Comparison of ENCODE assay signal across 10 mouse cellular contexts in the genomic region with DNA sequence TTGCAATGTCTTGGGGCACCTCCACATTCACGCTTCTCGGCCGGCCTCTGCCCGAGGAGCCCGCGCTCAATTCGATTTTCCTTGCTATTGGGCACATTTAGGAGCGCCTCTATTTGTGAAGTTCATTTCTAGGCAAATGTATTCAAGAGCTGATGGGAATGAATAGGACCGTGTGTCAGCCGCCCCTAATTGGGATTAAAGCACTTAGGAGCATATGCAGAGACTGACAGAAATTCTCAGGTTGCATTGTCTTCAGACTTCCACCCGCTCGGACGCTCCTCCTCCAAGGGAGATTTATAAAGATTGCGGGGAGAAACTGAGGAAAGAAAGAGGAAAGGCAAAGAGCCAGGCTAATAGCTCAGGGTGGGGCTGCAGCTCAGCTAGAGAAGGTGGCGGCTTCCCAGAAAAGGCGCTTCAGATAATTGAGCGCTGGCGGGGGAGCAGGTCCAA. TPM values are rescaled to one million over a fixed set of nuclear protein-coding genes. Genes with fewer than 3 reads are reported as not detected.
DNase-seq lines count a peak whose midpoint lies in the region; ATAC-seq and TF ChIP-seq lines count a peak whose summit lies in the region.
"Had no signal": no experiment of that assay in that cellular context is flagged by ENCODE, and none has a peak within 500 bp of the region (broad histone marks: within the 10 kb centered on the region; RNA-seq: fewer than 3 reads in every experiment).

No protein-coding gene starts in this region.

- no peak for TF ChIP-seq CTCF in midbrain, postnatal 0 days (IDR thresholded peaks at IDR 0.05)

- no peak overlapping the region for H3K9ac ChIP-seq in heart, embryonic 12.5 days
- no peak overlapping the region for H3K9ac ChIP-seq in hindbrain, embryonic 12.5 days
- no peak overlapping the region for H3K9ac ChIP-seq in midbrain, postnatal 0 days (replicated peaks; ENCODE audit: low read length, poor library complexity, severe bottlenecking)

- peaks cover 87% of the 10 kb centered on the region for H3K27me3 ChIP-seq in heart, embryonic 12.5 days (replicated peaks)
- peaks cover 84% of the 10 kb centered on the region for H3K27me3 ChIP-seq in hindbrain, embryonic 12.5 days
- peaks cover 70% of the 10 kb centered on the region for H3K27me3 ChIP-seq in midbrain, postnatal 0 days (ENCODE audit: insufficient read depth, low read length)

- no peak for DNase-seq in heart, postnatal 25 days (ENCODE audit: low spot score)
- peak; percentile 55 for DNase-seq in embryo, embryonic 10 days (ENCODE audit: low spot score)
- DNase-seq in midbrain, postnatal 0 days (ENCODE audit: low spot score), result no peak
- DNase-seq in Muller cell, postnatal 12 days (ENCODE audit: inconsistent ontology term), result no peak
- no peak for DNase-seq in layer of hippocampus, postnatal 25 days (ENCODE audit: extremely low spot score in 1 of 2, low spot score in 1 of 2)
- DNase-seq in gastrocnemius, postnatal 36 days, result no peak

- WGBS in heart, embryonic 12.5 days, result under 1% methylated on average over 18 of the region's 18 CpGs
- under 1% methylated on average over 18 of the region's 18 CpGs for WGBS in hindbrain, embryonic 12.5 days
- WGBS in midbrain, postnatal 0 days, result under 1% methylated on average over 18 of the region's 18 CpGs

- no peak for ATAC-seq in heart, embryonic 12.5 days (ENCODE audit: insufficient number of reproducible peaks, low FRiP score)
- peak; percentile 46 for ATAC-seq in hindbrain, embryonic 12.5 days (ENCODE audit: low FRiP score)
- no peak for ATAC-seq in midbrain, postnatal 0 days (ENCODE audit: low FRiP score)

- no peaks in the 10 kb centered on the region for H3K9me3 ChIP-seq in heart, embryonic 12.5 days (replicated peaks)
- no peaks in the 10 kb centered on the region for H3K9me3 ChIP-seq in hindbrain, embryonic 12.5 days (replicated peaks)
- H3K9me3 ChIP-seq in midbrain, postnatal 0 days (ENCODE audit: low read length), result no peaks in the 10 kb centered on the region

- H3K4me3 ChIP-seq in heart, embryonic 12.5 days, result no peak overlapping the region
- H3K4me3 ChIP-seq in hindbrain, embryonic 12.5 days, result peak overlapping the region; percentile 4; the same call in 1 of the 2 replicates
- H3K4me3 ChIP-seq in midbrain, postnatal 0 days (ENCODE audit: low read depth, low read length), result no peak overlapping the region

- intact Hi-C loops in heart, postnatal 25 days (cut with DNase I), result no loop called here
- intact Hi-C loops in gastrocnemius, postnatal 36 days (cut with DNase I), result no loop called here

- H3K27ac ChIP-seq in heart, embryonic 12.5 days (ENCODE audit: poor library complexity, severe bottlenecking), result no peak overlapping the region
- no peak overlapping the region for H3K27ac ChIP-seq in hindbrain, embryonic 12.5 days
- no peak overlapping the region for H3K27ac ChIP-seq in midbrain, postnatal 0 days (ENCODE audit: low read depth, low read length)

- peaks cover 13% of the 10 kb centered on the region; the same call in 1 of the 2 replicates for H3K4me1 ChIP-seq in heart, embryonic 12.5 days (replicated peaks)
- H3K4me1 ChIP-seq in hindbrain, embryonic 12.5 days, result peaks cover 10% of the 10 kb centered on the region
- H3K4me1 ChIP-seq in midbrain, postnatal 0 days (ENCODE audit: insufficient read depth, low read length), result 0 out of 2 replicates have a peak, but pooled peaks cover 3% of the 10 kb centered on the region

- H3K4me2 ChIP-seq in heart, embryonic 12.5 days, result peak overlapping the region; percentile 94
- peak overlapping the region; percentile 87 for H3K4me2 ChIP-seq in hindbrain, embryonic 12.5 days (replicated peaks)
- peak overlapping the region; percentile 18; the same call in 1 of the 2 replicates for H3K4me2 ChIP-seq in midbrain, postnatal 0 days (ENCODE audit: low read depth, low read length, poor library complexity, severe bottlenecking)

- H3K36me3 ChIP-seq in heart, embryonic 12.5 days, result no peaks in the 10 kb centered on the region
- no peaks in the 10 kb centered on the region for H3K36me3 ChIP-seq in hindbrain, embryonic 12.5 days
- no peaks in the 10 kb centered on the region for H3K36me3 ChIP-seq in midbrain, postnatal 0 days (ENCODE audit: insufficient read depth, low read length)

RNA-seq across cellular contexts. Expression of gene Prdm13, which starts 3.8 kb away (rescaled TPM):
- polyA plus RNA-seq in heart, embryonic 12.5 days (2016; fragmentation: Nextera tagmentation; extraction: Ambion mirVana), result not detected in 2 replicates
- total RNA-seq in heart, postnatal 25 days (2021), result not detected
- polyA plus RNA-seq in hindbrain, embryonic 12.5 days (2016; fragmentation: Nextera tagmentation; extraction: Ambion mirVana), result 7.8 and 8.9 TPM in 2 replicates
- 0.76 and 2.7 TPM in 2 replicates for total RNA-seq in midbrain, postnatal 0 days (2014; rRNA removed)
- 0.26 and 0.29 TPM in 2 replicates for polyA plus RNA-seq in midbrain, postnatal 0 days (2015; fragmentation: Nextera tagmentation; extraction: Ambion mirVana)
- not detected for total RNA-seq in layer of hippocampus, postnatal 25 days (2021)
- not detected for total RNA-seq in gastrocnemius, postnatal 36 days (2021)
- total RNA-seq: common myeloid progenitor, adult 5-6 weeks; left cerebral cortex, postnatal 4 days had no signal

RNA-seq across cellular contexts. Expression of gene Ccnc, which starts 38.0 kb away (rescaled TPM):
- polyA plus RNA-seq in heart, embryonic 12.5 days (2016; fragmentation: Nextera tagmentation; extraction: Ambion mirVana), result 30.5 and 31.1 TPM in 2 replicates
- total RNA-seq in heart, postnatal 25 days (2021), result 10 to 100 TPM; 14.4 to 17.9 TPM
- 62.6 and 62.8 TPM in 2 replicates for polyA plus RNA-seq in hindbrain, embryonic 12.5 days (2016; fragmentation: Nextera tagmentation; extraction: Ambion mirVana)
- total RNA-seq in midbrain, postnatal 0 days (2014; rRNA removed), result 29.2 and 39.1 TPM in 2 replicates
- 59.6 and 63.0 TPM in 2 replicates for polyA plus RNA-seq in midbrain, postnatal 0 days (2015; fragmentation: Nextera tagmentation; extraction: Ambion mirVana)
- total RNA-seq in layer of hippocampus, postnatal 25 days (2021), result 10 to 100 TPM; 36.7 to 37.7 TPM
- 10 to 100 TPM; 10.3 to 10.5 TPM for total RNA-seq in gastrocnemius, postnatal 36 days (2021)

Comparison
In these comparisons a context has a peak if more than half of its experiments do, and no peak if none do; other contexts are left out.
1. H3K4me2 ChIP-seq: peak in every context shown above with its lines; median percentile 94 in heart, embryonic 12.5 days; 87 in hindbrain, embryonic 12.5 days; 18 in midbrain, postnatal 0 days.